Mouse (Mus musculus) spleen, adult 2 months (tissue): ENCODE results near the gene Tmprss4. TPM values are rescaled to one million over a fixed set of nuclear protein-coding genes. Genes with fewer than 3 reads are reported as not detected.

Experiments used
- DNase-seq, 2 experiments: peaks; one replicate each; pipeline versions ENCODE4 v3.0.0 to v3.0.0-alpha.2; 2012 to 2021; ENCODE audit warnings: low spot score in 2 of 2, low read depth in 1 of 2
- H3K27ac ChIP-seq: fragments of 200-500 bp; 2 replicates; pipeline ENCODE4 v1.5.1; 2012; ENCODE audit warnings: low read length, inconsistent platforms; ENCODE audit not compliant: insufficient read depth
- H3K27me3 ChIP-seq: fragments of 200-500 bp; 2 replicates; pipeline ENCODE4 v1.6.1; 2012; ENCODE audit warnings: mild to moderate bottlenecking, moderate library complexity, low read length, inconsistent platforms; ENCODE audit not compliant: control insufficient read depth, insufficient read depth
- H3K36me3 ChIP-seq: fragments of 200-500 bp; 2 replicates; pipeline ENCODE4 v1.6.1; 2012; ENCODE audit warnings: mild to moderate bottlenecking, low read length, inconsistent platforms; ENCODE audit not compliant: control insufficient read depth, insufficient read depth
- H3K4me1 ChIP-seq: fragments of 200-500 bp; 2 replicates; pipeline ENCODE4 v1.6.1; 2011; ENCODE audit warnings: inconsistent platforms; ENCODE audit not compliant: control insufficient read depth, insufficient read depth, insufficient read length
- H3K4me3 ChIP-seq: fragments of 200-500 bp; 2 replicates; pipeline ENCODE4 v1.5.1; 2011; ENCODE audit warnings: mild to moderate bottlenecking, inconsistent platforms; ENCODE audit not compliant: insufficient read depth, insufficient read length; ENCODE audit errors: extremely low read depth
- CTCF ChIP-seq: fragments of 200-500 bp; IDR thresholded peaks from 2 replicates; pipeline ENCODE4 v1.5.1; 2011; ENCODE audit warnings: mild to moderate bottlenecking, inconsistent platforms; ENCODE audit not compliant: insufficient read depth, insufficient read length, insufficient replicate concordance; ENCODE audit errors: extremely low read depth
- POLR2A ChIP-seq: fragments of 200-500 bp; IDR thresholded peaks from 2 replicates; pipeline ENCODE4 v1.6.1; 2011; ENCODE audit warnings: low read depth, low read length, inconsistent platforms
- WGBS: fragments of 180-500 bp; shearing (Covaris S2); methylation state at CpG from one replicate; pipeline ENCODE4 v1.1.7; 2018; 5-methylcytosine and 5-hydroxymethylcytosine counted together
- polyA plus RNA-seq: library from polyadenylated mRNA; depleted of rRNA; stranded (reverse); fragments of >200 nt; gene quantifications from 2 replicates; pipeline ENCODE4 v1.2.3, GENCODE M21; 2012

The Tmprss4 gene
- polyA plus RNA-seq, 1 experiment, result 0.33 TPM

GRCm38 (mm10) chr9:45201319-45201947 is 2.5 kb downstream of the Tmprss4 start:
- H3K4me1 ChIP-seq, result peaks cover 4% of the 10 kb centered on the region; the same call in 1 of the 2 replicates
- H3K4me3 ChIP-seq, result no peak overlapping the region
- no peak overlapping the region for H3K27ac ChIP-seq
- no peaks in the 10 kb centered on the region for H3K36me3 ChIP-seq
- H3K27me3 ChIP-seq, result no peaks in the 10 kb centered on the region
- WGBS, result 87% methylated on average over 5 of the region's 5 CpGs
- no peak for TF ChIP-seq CTCF
- TF ChIP-seq POLR2A, result no peak
- no peak for DNase-seq

- no peak overlapping the region for H3K27ac ChIP-seq
- no peaks in the 10 kb centered on the region for H3K27me3 ChIP-seq
- TF ChIP-seq POLR2A (no peak), CTCF (no peak)
- H3K4me1 ChIP-seq, result peaks cover 4% of the 10 kb centered on the region; the same call in 1 of the 2 replicates
- no peaks in the 10 kb centered on the region for H3K36me3 ChIP-seq
- WGBS, result 71% methylated on average over 5 of the region's 5 CpGs
- DNase-seq, result no peak
- H3K4me3 ChIP-seq, result no peak overlapping the region
Observed at GRCm38 (mm10) chr9:45197549-45197948, 6.3 kb downstream of the Tmprss4 start.

GRCm38 (mm10) chr9:45196125-45196830 is 7.6 kb downstream of the Tmprss4 start:
- no peak for TF ChIP-seq CTCF
- TF ChIP-seq POLR2A, result no peak
- no peak overlapping the region for H3K27ac ChIP-seq
- H3K36me3 ChIP-seq, result no peaks in the 10 kb centered on the region
- H3K27me3 ChIP-seq, result no peaks in the 10 kb centered on the region
- WGBS, result 70% methylated on average over 8 of the region's 8 CpGs
- DNase-seq, result no peak
- H3K4me3 ChIP-seq, result no peak overlapping the region
- no peaks in the 10 kb centered on the region for H3K4me1 ChIP-seq

- no peaks in the 10 kb centered on the region for H3K27me3 ChIP-seq
- H3K4me3 ChIP-seq, result no peak overlapping the region
- H3K36me3 ChIP-seq, result no peaks in the 10 kb centered on the region
- WGBS, result 78% methylated on average over 4 of the region's 4 CpGs
- H3K27ac ChIP-seq, result no peak overlapping the region
- DNase-seq, result no peak
- TF ChIP-seq CTCF, result no peak
- TF ChIP-seq POLR2A, result no peak
- H3K4me1 ChIP-seq, result no peaks in the 10 kb centered on the region
Observed at GRCm38 (mm10) chr9:45195468-45195867, 8.4 kb downstream of the Tmprss4 start.

GRCm38 (mm10) chr9:45189661-45190174 is 14.2 kb downstream of the Tmprss4 start:
- H3K36me3 ChIP-seq, result no peaks in the 10 kb centered on the region
- no peaks in the 10 kb centered on the region for H3K27me3 ChIP-seq
- H3K4me1 ChIP-seq, result no peaks in the 10 kb centered on the region
- H3K27ac ChIP-seq, result no peak overlapping the region
- whole genome bisulfite sequencing, result 33% methylated on average over 4 of the region's 4 CpGs
- no peak overlapping the region for H3K4me3 ChIP-seq
- no peak for DNase-seq
- TF ChIP-seq CTCF (no peak), POLR2A (no peak)

- no peak for DNase-seq
- Histone ChIP-seq H3K4me3 (no peak overlapping the region), H3K27me3 (no peaks in the 10 kb centered on the region), H3K27ac (no peak overlapping the region), H3K36me3 (no peaks in the 10 kb centered on the region), H3K4me1 (peaks cover 3% of the 10 kb centered on the region; the same call in 1 of the 2 replicates)
- 46% methylated on average over 10 of the region's 10 CpGs for WGBS
- TF ChIP-seq CTCF (no peak), POLR2A (no peak)
Observed at GRCm38 (mm10) chr9:45188570-45189563, 15.0 kb downstream of the Tmprss4 start.
